Mouse (Mus musculus): ENCODE results near the gene Fam126b. TPM values are rescaled to one million over a fixed set of nuclear protein-coding genes. Genes with fewer than 3 reads are reported as not detected.

Gene Fam126b
- polyA plus RNA-seq, 1 experiment from 2014 or later, result 4.6 TPM

DNA sequence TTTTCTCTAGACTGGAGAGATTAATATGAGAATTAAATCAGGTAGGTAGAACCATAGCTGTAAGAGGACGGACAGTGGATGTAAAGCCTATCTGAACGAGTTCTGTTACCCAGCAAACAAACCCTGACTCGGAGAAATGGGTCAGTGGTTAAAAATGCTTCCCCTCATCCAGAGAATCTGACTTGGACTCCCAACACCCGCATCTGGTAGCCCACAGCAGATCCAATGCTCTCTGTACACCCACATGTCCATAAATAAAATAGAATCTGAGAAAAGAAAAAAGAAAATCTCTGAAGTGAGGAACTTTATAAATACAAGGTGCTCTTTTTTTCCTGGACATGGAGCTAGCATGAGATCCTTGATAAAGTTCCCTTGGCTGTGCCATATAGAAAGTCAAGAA lies 88.4 kb downstream of the Fam126b start:
- no peak for ATAC-seq (replicated peaks; ENCODE audit: insufficient number of reproducible peaks, insufficient read depth, low FRiP score, low read depth)
- Histone ChIP-seq H3K4me3 (no peak overlapping the region), H3K4me1 (replicated peaks) (no peaks in the 10 kb centered on the region), H3K9ac (no peak overlapping the region), H3K9me3 (replicated peaks) (no peaks in the 10 kb centered on the region), H3K27ac (no peak overlapping the region), H3K27me3 (no peaks in the 10 kb centered on the region), H3K4me2 (no peak overlapping the region), H3K36me3 (peaks cover 55% of the 10 kb centered on the region)
- 88% methylated on average over 4 of the region's 4 CpGs for WGBS

DNA sequence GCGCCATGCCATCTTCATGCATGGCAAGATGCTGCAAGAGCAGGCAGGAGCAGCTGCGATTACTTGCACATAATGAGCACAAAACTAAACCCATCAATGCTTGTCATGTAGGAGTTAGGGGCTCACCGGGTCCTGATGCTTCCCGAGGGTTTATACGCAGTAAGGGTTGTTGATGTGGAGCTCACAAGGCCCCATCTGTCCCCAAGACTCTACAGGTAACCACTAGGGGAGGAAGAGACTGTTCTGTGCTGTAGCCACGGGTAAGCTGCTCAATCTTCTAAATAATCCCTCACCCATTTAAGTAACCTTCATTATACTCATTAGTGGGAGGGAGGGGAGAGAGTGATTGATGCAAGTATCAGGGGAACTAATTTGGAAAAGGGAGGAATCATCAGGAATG lies 90.5 kb downstream of the Fam126b start:
- Histone ChIP-seq H3K4me1 (replicated peaks) (no peaks in the 10 kb centered on the region), H3K27ac (no peak overlapping the region), H3K27me3 (no peaks in the 10 kb centered on the region), H3K36me3 (peaks cover 73% of the 10 kb centered on the region), H3K4me2 (no peak overlapping the region), H3K4me3 (no peak overlapping the region), H3K9ac (no peak overlapping the region), H3K9me3 (replicated peaks) (no peaks in the 10 kb centered on the region)
- no peak for ATAC-seq (replicated peaks; ENCODE audit: insufficient number of reproducible peaks, insufficient read depth, low FRiP score, low read depth)
- 92% methylated on average over 6 of the region's 6 CpGs for WGBS

DNA sequence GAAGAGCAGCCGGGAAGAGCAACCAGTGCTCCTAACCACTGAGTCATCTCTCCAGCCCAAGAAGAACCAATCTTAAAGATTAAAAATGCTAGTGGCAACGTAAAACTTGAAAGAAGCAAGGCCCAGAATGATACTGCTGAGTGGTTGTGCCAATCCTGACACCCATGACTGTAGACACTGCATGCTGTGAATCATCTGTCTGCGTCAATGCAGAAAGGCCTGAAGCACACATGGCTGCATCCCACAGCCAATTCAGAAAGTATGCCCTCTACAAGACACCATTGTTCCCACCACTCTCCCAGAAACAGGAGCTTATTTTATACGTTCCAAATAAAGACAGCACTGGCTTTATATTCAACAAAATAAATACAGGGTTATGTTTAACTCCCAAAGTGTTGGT lies 103.5 kb downstream of the Fam126b start:
- Histone ChIP-seq H3K36me3 (peaks cover 51% of the 10 kb centered on the region), H3K27ac (no peak overlapping the region), H3K4me2 (no peak overlapping the region), H3K4me1 (replicated peaks) (no peaks in the 10 kb centered on the region), H3K4me3 (no peak overlapping the region), H3K9ac (no peak overlapping the region), H3K27me3 (no peaks in the 10 kb centered on the region), H3K9me3 (replicated peaks) (no peaks in the 10 kb centered on the region)
- ATAC-seq (replicated peaks; ENCODE audit: insufficient number of reproducible peaks, insufficient read depth, low FRiP score, low read depth), result no peak
- WGBS, result 87% methylated on average over 4 of the region's 4 CpGs

DNA sequence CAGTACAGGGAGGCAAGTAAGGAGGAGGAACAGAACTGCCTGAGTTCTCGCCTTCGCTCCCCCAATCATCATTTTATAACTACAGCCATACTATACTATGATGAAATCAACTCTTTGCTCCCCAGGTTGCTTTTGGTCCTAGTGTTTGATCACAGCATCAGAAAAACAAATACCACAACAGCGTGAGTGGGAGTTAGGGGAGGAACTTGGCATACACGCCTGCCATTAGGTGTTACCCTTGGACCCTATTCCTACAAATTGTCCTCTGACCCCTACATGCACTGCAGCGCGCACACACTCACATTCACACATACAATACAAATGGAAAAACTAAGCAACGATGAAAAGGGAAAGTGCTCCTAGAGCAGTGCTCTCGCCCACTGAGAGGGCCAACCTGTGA lies 110.5 kb downstream of the Fam126b start:
- Histone ChIP-seq H3K9me3 (replicated peaks) (no peaks in the 10 kb centered on the region), H3K4me1 (replicated peaks) (no peaks in the 10 kb centered on the region), H3K4me3 (no peak overlapping the region), H3K36me3 (peaks cover 61% of the 10 kb centered on the region), H3K4me2 (no peak overlapping the region), H3K27me3 (no peaks in the 10 kb centered on the region), H3K27ac (no peak overlapping the region), H3K9ac (no peak overlapping the region)
- ATAC-seq (replicated peaks; ENCODE audit: insufficient number of reproducible peaks, insufficient read depth, low FRiP score, low read depth), result no peak
- 96% methylated on average over 8 of the region's 8 CpGs for WGBS

Other genes with a start within 250 kb of the Fam126b start
- 178 and 181 TPM in 2 replicates for gene Bzw1, start 193.4 kb downstream of the Fam126b start, polyA plus RNA-seq (2015; fragmentation: Nextera tagmentation; extraction: Ambion mirVana)
- 125 and 126 TPM in 2 replicates for gene Clk1, start 162.3 kb downstream of the Fam126b start, polyA plus RNA-seq (2015; fragmentation: Nextera tagmentation; extraction: Ambion mirVana)
- 21.2 and 25.0 TPM in 2 replicates for gene Nif3l1, start 141.2 kb downstream of the Fam126b start, polyA plus RNA-seq (2015; fragmentation: Nextera tagmentation; extraction: Ambion mirVana)
- 28.7 and 34.7 TPM in 2 replicates for gene Ppil3, start 140.8 kb downstream of the Fam126b start, polyA plus RNA-seq (2015; fragmentation: Nextera tagmentation; extraction: Ambion mirVana)
- 14.3 and 16.6 TPM in 2 replicates for gene Orc2, start 81.2 kb downstream of the Fam126b start, polyA plus RNA-seq (2015; fragmentation: Nextera tagmentation; extraction: Ambion mirVana)
- gene Ndufb3, start 61 bp upstream of the Fam126b start, polyA plus RNA-seq (2015; fragmentation: Nextera tagmentation; extraction: Ambion mirVana), result 181 and 255 TPM in 2 replicates
- gene Als2cr12, start 109.7 kb upstream of the Fam126b start, polyA plus RNA-seq (2015; fragmentation: Nextera tagmentation; extraction: Ambion mirVana), result not detected in 2 replicates
- gene Cflar, start 125.2 kb upstream of the Fam126b start, polyA plus RNA-seq (2015; fragmentation: Nextera tagmentation; extraction: Ambion mirVana), result 37.0 and 37.7 TPM in 2 replicates
- gene Casp8, start 209.1 kb upstream of the Fam126b start, polyA plus RNA-seq (2015; fragmentation: Nextera tagmentation; extraction: Ambion mirVana), result 18.7 and 23.9 TPM in 2 replicates

Data from heart, embryonic 15.5 days (tissue).